ENCODE assay signal across 19 mouse cellular contexts in genomic region chr5:5431746-5432438, GRCm38 (mm10). TPM values are rescaled to one million over a fixed set of nuclear protein-coding genes. Genes with fewer than 3 reads are reported as not detected.
A peak's percentile ranks its signal among the peaks of the same experiment; 100 is the strongest.
DNase-seq lines count a peak whose midpoint lies in the region; ATAC-seq and TF ChIP-seq lines count a peak whose summit lies in the region.
"Had no signal": no experiment of that assay in that cellular context is flagged by ENCODE, and none has a peak within 500 bp of the region (broad histone marks: within the 10 kb centered on the region; RNA-seq: fewer than 3 reads in every experiment).

No protein-coding gene starts in this region.

- ATAC-seq in hindbrain, embryonic 14.5 days (ENCODE audit: low FRiP score), result peak; percentile 68; the same call in 1 of the 2 replicates
- peak; percentile 89 for ATAC-seq in midbrain, embryonic 16.5 days
- ATAC-seq in stomach, postnatal 0 days (ENCODE audit: low FRiP score, low TSS enrichment), result no peak
- ATAC-seq: intestine, embryonic 15.5 days had no signal

- H3K4me3 ChIP-seq in CH12.LX (replicated peaks in 1 of 3; ENCODE audit: low read depth in 2 of 3, low read length in 2 of 3, poor library complexity in 1 of 3), result no peak overlapping the region
- no peak overlapping the region for H3K4me3 ChIP-seq in hindbrain, embryonic 14.5 days (replicated peaks; ENCODE audit: low read length)
- H3K4me3 ChIP-seq in midbrain, embryonic 16.5 days (ENCODE audit: low read depth, low read length), result no peak overlapping the region
- no peak overlapping the region for H3K4me3 ChIP-seq in stomach, postnatal 0 days (ENCODE audit: low read depth, low read length)
- H3K4me3 ChIP-seq: embryonic facial prominence, embryonic 12.5 days; intestine, embryonic 15.5 days; lung, embryonic 15.5 days had no signal

- no peak for TF ChIP-seq CTCF in CH12.LX (conservative IDR thresholded peaks at IDR 0.05 in 1 of 2, IDR thresholded peaks at IDR 0.05 in 1 of 2; ENCODE audit: low read depth in 2 of 2, low read length in 2 of 2)
- no peak for TF ChIP-seq CTCF in stomach, postnatal 0 days (IDR thresholded peaks at IDR 0.05; ENCODE audit: low read depth)

- peaks cover 2 to 11% of the 10 kb centered on the region in 2 experiments; a peak in 2 of 4 replicates for H3K4me1 ChIP-seq in CH12.LX (ENCODE audit: control insufficient read depth in 1 of 2, insufficient read depth in 2 of 2)
- no peaks in the 10 kb centered on the region for H3K4me1 ChIP-seq in hindbrain, embryonic 14.5 days (replicated peaks; ENCODE audit: control insufficient read depth, insufficient read depth, low read length)
- peaks cover 7% of the 10 kb centered on the region; the same call in 1 of the 2 replicates for H3K4me1 ChIP-seq in midbrain, embryonic 16.5 days (ENCODE audit: control insufficient read depth, insufficient read depth, low read length)
- no peaks in the 10 kb centered on the region for H3K4me1 ChIP-seq in stomach, postnatal 0 days (replicated peaks; ENCODE audit: control insufficient read depth, insufficient read depth)
- H3K4me1 ChIP-seq: embryonic facial prominence, embryonic 12.5 days; intestine, embryonic 15.5 days; lung, embryonic 15.5 days had no signal

- dilution Hi-C loops in CH12.LX (cut with MboI; ENCODE audit: extremely low pct_ligation_motif_present, extremely low pct_unique_long_range_greater_than_20kb, low sequenced_read_pairs), result no loop called here

- TF ChIP-seq EP300 in CH12.LX (IDR thresholded peaks at IDR 0.05; ENCODE audit: low read length), result no peak
- TF ChIP-seq EP300 in stomach, postnatal 0 days (optimal IDR thresholded peaks at IDR 0.05), result no peak

- no peaks in the 10 kb centered on the region for H3K27me3 ChIP-seq in CH12.LX (replicated peaks)
- no peaks in the 10 kb centered on the region for H3K27me3 ChIP-seq in hindbrain, embryonic 14.5 days (ENCODE audit: control insufficient read depth, insufficient read depth, low read length)
- no peaks in the 10 kb centered on the region for H3K27me3 ChIP-seq in midbrain, embryonic 16.5 days (ENCODE audit: control insufficient read depth, insufficient read depth, low read depth, low read length)
- no peaks in the 10 kb centered on the region for H3K27me3 ChIP-seq in stomach, postnatal 0 days (ENCODE audit: control insufficient read depth, insufficient read depth, low read length)
- H3K27me3 ChIP-seq: embryonic facial prominence, embryonic 12.5 days; intestine, embryonic 15.5 days; lung, embryonic 15.5 days had no signal

- WGBS in hindbrain, embryonic 14.5 days, result 34% methylated on average over 5 of the region's 5 CpGs
- WGBS in midbrain, embryonic 16.5 days, result 20% methylated on average over 5 of the region's 5 CpGs
- 69% methylated on average over 5 of the region's 5 CpGs for WGBS in stomach, postnatal 0 days

- peak; percentile 7 to 17 for DNase-seq in cerebellum, postnatal 10 days
- DNase-seq in cerebellum, adult 9-10 months, result no peak
- no peak for DNase-seq in CH12.LX (ENCODE audit: extremely low read depth)
- DNase-seq in hindbrain, embryonic 14.5 days (ENCODE audit: low spot score), result peak; percentile 28
- no peak for DNase-seq in embryo, embryonic 11 days
- no peak for DNase-seq in stomach, postnatal 0 days (ENCODE audit: low spot score)
- no peak for DNase-seq in adrenal gland, adult 2 months
- DNase-seq: kidney, postnatal 10 days; thymus, postnatal 36 days had no signal

- no peak overlapping the region for H3K27ac ChIP-seq in CH12.LX (ENCODE audit: insufficient read depth, low read depth)
- 0 out of 2 replicates have a peak overlapping the region, but pooled peaks have one; percentile 3 for H3K27ac ChIP-seq in hindbrain, embryonic 14.5 days
- H3K27ac ChIP-seq in midbrain, embryonic 16.5 days (ENCODE audit: low read length), result peak overlapping the region; percentile 42; the same call in 1 of the 2 replicates
- H3K27ac ChIP-seq in stomach, postnatal 0 days (replicated peaks), result no peak overlapping the region
- H3K27ac ChIP-seq: embryonic facial prominence, embryonic 12.5 days; intestine, embryonic 15.5 days; lung, embryonic 15.5 days had no signal

- no peaks in the 10 kb centered on the region for H3K36me3 ChIP-seq in CH12.LX (replicated peaks in 1 of 2; ENCODE audit: control insufficient read depth in 1 of 2, insufficient read depth in 1 of 2, low read length in 1 of 2)
- H3K36me3 ChIP-seq in hindbrain, embryonic 14.5 days (replicated peaks; ENCODE audit: control insufficient read depth, insufficient read depth), result no peaks in the 10 kb centered on the region
- H3K36me3 ChIP-seq in midbrain, embryonic 16.5 days (ENCODE audit: control insufficient read depth, insufficient read depth, low read length), result no peaks in the 10 kb centered on the region
- H3K36me3 ChIP-seq in stomach, postnatal 0 days (ENCODE audit: control insufficient read depth, insufficient read depth, low read length), result no peaks in the 10 kb centered on the region
- H3K36me3 ChIP-seq: embryonic facial prominence, embryonic 12.5 days; intestine, embryonic 15.5 days; lung, embryonic 15.5 days had no signal

- H3K4me2 ChIP-seq in CH12.LX (ENCODE audit: insufficient read depth, low read depth, poor library complexity, severe bottlenecking), result peak overlapping the region; percentile 61; the same call in 1 of the 2 replicates
- H3K4me2 ChIP-seq in hindbrain, embryonic 14.5 days (replicated peaks), result no peak overlapping the region; the same call in 1 of the 2 replicates
- no peak overlapping the region for H3K4me2 ChIP-seq in midbrain, embryonic 16.5 days (ENCODE audit: low read length)
- H3K4me2 ChIP-seq in stomach, postnatal 0 days (replicated peaks; ENCODE audit: low read depth), result no peak overlapping the region
- H3K4me2 ChIP-seq: embryonic facial prominence, embryonic 12.5 days; intestine, embryonic 15.5 days; liver, embryonic 11.5 days; lung, embryonic 15.5 days had no signal

- H3K9me3 ChIP-seq in CH12.LX (replicated peaks; ENCODE audit: low read length), result peaks cover 2% of the 10 kb centered on the region
- no peaks in the 10 kb centered on the region for H3K9me3 ChIP-seq in hindbrain, embryonic 14.5 days (ENCODE audit: control insufficient read depth, low read length)
- no peaks in the 10 kb centered on the region for H3K9me3 ChIP-seq in midbrain, embryonic 16.5 days (replicated peaks; ENCODE audit: control insufficient read depth, low read length, poor library complexity, severe bottlenecking)
- H3K9me3 ChIP-seq in stomach, postnatal 0 days (ENCODE audit: control insufficient read depth, low read length), result no peaks in the 10 kb centered on the region
- H3K9me3 ChIP-seq: embryonic facial prominence, embryonic 12.5 days; intestine, embryonic 15.5 days; lung, embryonic 15.5 days had no signal

- TF ChIP-seq POLR2A in CH12.LX (IDR thresholded peaks at IDR 0.05; ENCODE audit: low read depth, low read length), result no peak

- H3K79me2 ChIP-seq in CH12.LX (replicated peaks; ENCODE audit: control insufficient read depth, extremely low read depth, insufficient read depth, poor library complexity, severe bottlenecking), result no peaks in the 10 kb centered on the region

- in situ Hi-C loops in CH12.LX (cut with MboI; ENCODE audit: low pct_ligation_motif_present, low pct_unique_long_range_greater_than_20kb, low sequenced_read_pairs), result no loop called here

- H3K9ac ChIP-seq in CH12.LX (ENCODE audit: insufficient read depth, low read depth), result no peak overlapping the region
- H3K9ac ChIP-seq in hindbrain, embryonic 14.5 days, result no peak overlapping the region
- H3K9ac ChIP-seq in midbrain, embryonic 16.5 days (ENCODE audit: low read depth, low read length), result no peak overlapping the region
- no peak overlapping the region for H3K9ac ChIP-seq in stomach, postnatal 0 days (ENCODE audit: low read length)
- H3K9ac ChIP-seq: embryonic facial prominence, embryonic 12.5 days; intestine, embryonic 15.5 days; lung, embryonic 15.5 days had no signal

- TF ChIP-seq RAD21 in CH12.LX (IDR thresholded peaks at IDR 0.05; ENCODE audit: low read depth, low read length), result no peak

TF ChIP-seq in CH12.LX, 34 proteins besides CTCF, POLR2A, EP300 and RAD21:
- no peak for TF ChIP-seq TCF12 (IDR thresholded peaks at IDR 0.05; ENCODE audit: low read depth, low read length)
- peak; percentile 63 for TF ChIP-seq BHLHE40 (IDR thresholded peaks at IDR 0.05; ENCODE audit: low read depth, low read length)

RNA-seq across cellular contexts. Expression of gene Cdk14, which starts 11.8 kb away (rescaled TPM):
- 9.3 and 12.0 TPM in 2 replicates for total RNA-seq in CH12.LX (2012; rRNA removed)
- 3.5 and 3.7 TPM in 2 replicates for total RNA-seq in CH12.LX (2014; rRNA removed)
- 8.9 TPM in 2 replicates for polyA plus RNA-seq in CH12.LX (2012; ENCODE audit: insufficient read length, low read depth)
- polyA plus RNA-seq in hindbrain, embryonic 14.5 days (2014; fragmentation: Nextera tagmentation; extraction: Ambion mirVana), result 55.6 and 65.8 TPM in 2 replicates
- polyA plus RNA-seq in midbrain, embryonic 16.5 days (2015; fragmentation: Nextera tagmentation; extraction: Ambion mirVana), result 42.1 and 44.6 TPM in 2 replicates
- 5.9 and 6.1 TPM in 2 replicates for polyA plus RNA-seq in stomach, postnatal 0 days (2015; fragmentation: Nextera tagmentation; extraction: Ambion mirVana)
- 10 to 100 TPM; 11.4 to 12.3 TPM for total RNA-seq in adrenal gland, adult 2 months (2021)
- polyA plus RNA-seq in adrenal gland, adult 2 months (2012; rRNA removed), result 0.66 and 0.74 TPM in 2 replicates

RNA-seq across cellular contexts. Expression of gene 1700015F17Rik, which starts 47.1 kb away (rescaled TPM):
- total RNA-seq in CH12.LX (2012; rRNA removed) (not detected in 2 replicates), CH12.LX (2014; rRNA removed) (not detected in 2 replicates)
- polyA plus RNA-seq in CH12.LX (2012; ENCODE audit: insufficient read length, low read depth), result not detected in 2 replicates
- polyA plus RNA-seq in hindbrain, embryonic 14.5 days (2014; fragmentation: Nextera tagmentation; extraction: Ambion mirVana), result not detected in 2 replicates
- polyA plus RNA-seq in midbrain, embryonic 16.5 days (2015; fragmentation: Nextera tagmentation; extraction: Ambion mirVana), result not detected in 2 replicates
- polyA plus RNA-seq in stomach, postnatal 0 days (2015; fragmentation: Nextera tagmentation; extraction: Ambion mirVana), result not detected in 2 replicates
- not detected for total RNA-seq in adrenal gland, adult 2 months (2021)
- not detected in 2 replicates for polyA plus RNA-seq in adrenal gland, adult 2 months (2012; rRNA removed)
- total RNA-seq: adrenal gland, postnatal 4 days; gastrocnemius, adult 8-10 months; heart, adult 8-10 months; layer of hippocampus, postnatal 10 days had no signal
- polyA plus RNA-seq: embryonic facial prominence, embryonic 12.5 days; heart, postnatal 0 days; intestine, embryonic 15.5 days; liver, embryonic 11.5 days; lung, embryonic 15.5 days had no signal

Comparison
In these comparisons a context has a peak if more than half of its experiments do, and no peak if none do; other contexts are left out.
1. DNase-seq: peak in cerebellum, postnatal 10 days (2 of 2) and hindbrain, embryonic 14.5 days (single experiment); none in cerebellum, adult 9-10 months (single experiment), CH12.LX (single experiment), embryo, embryonic 11 days (single experiment), stomach, postnatal 0 days (single experiment) and adrenal gland, adult 2 months (single experiment).
2. H3K27ac ChIP-seq: peak in hindbrain, embryonic 14.5 days (single experiment) and midbrain, embryonic 16.5 days (single experiment); none in CH12.LX (single experiment) and stomach, postnatal 0 days (single experiment).